Mouse (Mus musculus) olfactory bulb, adult 2 months (tissue): ENCODE measurements around the gene Rbm34. TPM values are rescaled to one million over a fixed set of nuclear protein-coding genes. Genes with fewer than 3 reads are reported as not detected.

Experiments used
- H3K27ac ChIP-seq: fragments of 200-500 bp; 2 replicates; pipeline ENCODE4 v1.5.1; 2012; ENCODE audit warnings: low read depth, low read length; ENCODE audit not compliant: insufficient read depth
- H3K4me1 ChIP-seq: fragments of 200-500 bp; 2 replicates; pipeline ENCODE4 v1.6.1; 2012; ENCODE audit warnings: low read length; ENCODE audit not compliant: control insufficient read depth, insufficient read depth
- H3K4me3 ChIP-seq: fragments of 200-500 bp; 2 replicates; pipeline ENCODE4 v1.5.1; 2012; ENCODE audit warnings: mild to moderate bottlenecking, low read depth, low read length, moderate library complexity; ENCODE audit not compliant: insufficient read depth
- CTCF ChIP-seq: fragments of 200-500 bp; IDR thresholded peaks from 2 replicates; pipeline ENCODE4 v1.5.1; 2012; ENCODE audit warnings: low read depth, mild to moderate bottlenecking, low read length, moderate library complexity; ENCODE audit not compliant: insufficient read depth
- POLR2A ChIP-seq: fragments of 200-500 bp; IDR thresholded peaks from 2 replicates; pipeline ENCODE4 v1.6.1; 2012; ENCODE audit warnings: mild to moderate bottlenecking, low read depth, low read length, moderate library complexity; ENCODE audit not compliant: insufficient read depth
- WGBS: fragments of 180-500 bp; shearing (Covaris S2); methylation state at CpG from one replicate; pipeline ENCODE4 v1.1.7; 2018; 5-methylcytosine and 5-hydroxymethylcytosine counted together
- polyA plus RNA-seq: library from polyadenylated mRNA; stranded (reverse); fragments of >200 nt; gene quantifications from 2 replicates; pipeline ENCODE4 v1.2.4, GENCODE M21; 2012; ENCODE audit warnings: low replicate concordance; ENCODE audit not compliant: missing spikeins, insufficient read depth, insufficient read length

Gene Rbm34
- polyA plus RNA-seq, 1 experiment: not detected

DNA sequence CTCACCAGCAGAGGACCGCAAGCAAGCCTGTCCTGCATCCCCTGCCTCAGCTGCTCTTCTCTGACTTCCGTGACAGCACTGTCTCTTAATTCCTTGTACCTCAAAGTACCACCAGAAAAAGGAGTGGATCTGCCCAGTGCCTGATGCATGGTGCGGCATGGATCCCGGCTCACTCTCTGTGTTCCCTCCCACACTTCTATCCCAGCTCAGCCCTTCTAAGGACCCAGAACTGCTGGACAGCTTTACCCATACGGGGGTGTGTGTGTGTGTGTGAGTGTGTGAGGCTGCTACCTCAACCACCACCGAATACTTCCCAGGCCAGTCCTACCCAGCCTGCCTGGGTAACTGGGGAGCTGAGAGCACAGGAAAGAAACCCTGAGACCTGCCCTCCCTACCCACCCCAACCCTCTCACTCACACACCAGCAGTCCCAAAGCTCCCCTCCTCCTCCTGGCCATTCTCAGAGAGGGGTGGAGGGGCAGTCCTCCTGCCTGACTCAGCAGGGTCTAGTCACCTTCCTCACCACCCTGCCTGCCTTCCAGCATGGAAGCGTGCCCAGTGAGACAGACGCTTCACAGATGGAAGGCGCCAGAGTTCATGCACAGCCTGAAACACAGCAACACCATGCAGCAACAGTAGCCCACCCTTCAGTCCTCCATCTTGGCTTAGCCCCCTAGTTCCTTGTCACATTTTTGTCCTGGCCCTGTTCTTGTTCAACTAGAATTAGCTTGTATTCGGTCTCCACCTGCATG is 41.9 kb downstream of the Rbm34 start:
- H3K4me1 ChIP-seq: 0 out of 2 replicates have a peak, but pooled peaks cover 2% of the 10 kb centered on the region
- no peak overlapping the region for H3K27ac ChIP-seq
- WGBS: 83% methylated on average over 10 of the region's 10 CpGs
- H3K4me3 ChIP-seq: no peak overlapping the region
- no peak for TF ChIP-seq CTCF
- TF ChIP-seq POLR2A: no peak

DNA sequence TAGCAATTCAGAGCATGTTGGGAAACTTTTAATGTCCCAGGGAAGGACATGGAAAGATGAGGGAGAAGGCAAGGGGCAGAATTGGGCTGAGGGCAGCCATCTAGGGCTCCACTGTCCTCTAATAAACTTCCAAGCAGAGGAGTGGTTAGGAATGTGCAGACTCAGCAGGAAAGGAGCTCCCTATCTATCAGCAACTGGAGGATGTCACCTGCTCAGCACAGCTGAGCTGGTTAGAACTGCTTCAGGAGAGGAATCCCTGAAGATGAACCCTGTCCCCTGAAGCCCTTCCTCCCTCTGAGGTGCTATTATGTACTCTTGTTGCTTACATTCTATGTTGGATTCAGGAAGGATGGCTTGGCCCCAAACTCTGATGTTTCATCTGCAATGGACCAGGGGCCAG is 42.8 kb downstream of the Rbm34 start:
- H3K4me1 ChIP-seq: 0 out of 2 replicates have a peak, but pooled peaks cover 2% of the 10 kb centered on the region

DNA sequence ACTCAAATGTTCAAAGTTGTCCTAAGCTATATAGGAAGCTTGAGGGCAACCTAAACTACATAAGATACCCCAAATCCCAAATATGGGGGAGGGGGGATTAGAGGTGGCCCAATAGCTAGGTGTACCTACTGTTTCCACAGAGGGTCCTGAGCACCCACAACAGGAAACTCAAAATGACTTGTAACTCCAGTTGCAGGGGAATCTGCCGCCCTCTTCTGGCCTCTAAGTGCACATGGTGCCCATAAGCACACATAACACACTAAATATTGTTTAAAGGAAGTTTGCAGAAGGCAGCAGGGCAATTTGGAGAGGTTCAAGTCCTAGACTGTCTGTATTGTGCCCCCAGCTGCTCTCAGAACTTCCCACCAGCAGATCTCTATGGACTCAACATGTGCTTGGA is 43.8 kb downstream of the Rbm34 start:
- WGBS: 39% methylated on average over 1 of the region's 1 CpGs

More for the DNA sequence above, 42.8 kb downstream of the Rbm34 start:
- H3K27ac ChIP-seq: no peak overlapping the region
- TF ChIP-seq CTCF (no peak), POLR2A (no peak)
- H3K4me3 ChIP-seq: no peak overlapping the region

DNA sequence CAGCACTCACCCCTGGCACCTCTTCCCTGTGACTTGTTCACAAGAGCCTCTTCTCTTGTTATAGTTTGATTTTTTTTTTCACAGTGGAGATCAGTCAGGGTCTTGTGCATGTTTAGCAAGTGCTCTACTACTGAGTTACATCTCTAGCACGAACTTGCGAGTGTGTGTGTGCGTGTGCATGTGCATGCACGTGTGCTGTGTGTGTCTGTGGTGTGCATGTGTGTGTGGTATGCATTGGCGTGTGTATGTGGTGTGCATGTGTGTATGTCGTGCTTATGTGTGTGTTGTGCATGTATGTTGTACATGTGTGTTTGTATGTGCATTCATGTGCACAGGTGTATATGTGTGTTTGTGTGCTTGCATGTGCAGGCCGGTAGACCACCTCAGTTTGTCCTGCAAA is 47.9 kb downstream of the Rbm34 start:
- WGBS: 94% methylated on average over 7 of the region's 7 CpGs
- H3K4me3 ChIP-seq: no peak overlapping the region
- H3K27ac ChIP-seq: no peak overlapping the region
- peaks cover 13% of the 10 kb centered on the region for H3K4me1 ChIP-seq
- no peak for TF ChIP-seq CTCF
- TF ChIP-seq POLR2A: no peak

More for the DNA sequence above, 43.8 kb downstream of the Rbm34 start:
- Histone ChIP-seq H3K27ac (no peak overlapping the region), H3K4me3 (no peak overlapping the region), H3K4me1 (0 out of 2 replicates have a peak, but pooled peaks cover 2% of the 10 kb centered on the region)
- no peak for TF ChIP-seq CTCF
- no peak for TF ChIP-seq POLR2A

DNA sequence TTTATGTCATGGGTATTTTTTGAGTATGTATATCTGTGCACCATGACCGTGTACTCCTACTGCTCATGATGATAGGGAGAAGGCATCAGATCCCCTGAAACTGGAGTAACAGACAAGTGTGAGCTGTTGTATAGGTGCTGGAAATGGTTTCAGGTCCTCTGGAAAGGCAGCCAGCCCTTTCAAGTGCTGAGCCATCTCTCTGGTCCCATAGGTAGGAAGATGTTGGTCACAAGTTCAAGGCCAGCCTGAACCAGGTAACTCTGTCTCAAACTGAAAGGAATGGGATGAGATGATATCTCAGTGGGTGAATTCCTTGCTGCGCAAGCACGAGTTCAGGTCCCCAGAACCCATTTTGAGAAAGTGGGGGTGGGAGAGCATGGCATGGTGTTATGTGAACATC is 49.4 kb downstream of the Rbm34 start:
- H3K27ac ChIP-seq: no peak overlapping the region
- 92% methylated on average over 3 of the region's 3 CpGs for WGBS
- no peak for TF ChIP-seq CTCF
- H3K4me1 ChIP-seq: peaks cover 13% of the 10 kb centered on the region
- no peak overlapping the region for H3K4me3 ChIP-seq

DNA sequence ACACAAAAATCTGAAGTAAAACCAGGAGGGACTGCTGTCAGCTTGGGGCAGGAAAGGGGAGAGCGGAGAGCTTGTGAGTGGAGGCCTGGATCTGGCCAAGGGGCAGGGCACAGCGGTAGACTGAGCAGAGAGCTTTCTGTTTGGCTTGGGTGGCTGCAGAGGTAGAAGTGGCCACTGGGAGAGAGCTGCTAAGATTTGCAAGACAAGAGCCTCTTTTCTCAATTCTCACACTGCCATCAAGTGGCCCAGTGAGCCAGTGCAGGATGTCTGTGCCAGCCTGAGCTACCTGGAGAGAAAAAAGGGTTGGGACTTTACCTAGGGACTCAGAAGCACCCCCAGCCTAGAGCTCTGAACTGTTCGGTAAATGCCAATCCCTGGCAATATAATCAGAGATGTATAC is 50.0 kb downstream of the Rbm34 start:
- H3K4me3 ChIP-seq: no peak overlapping the region
- H3K4me1 ChIP-seq: peaks cover 13% of the 10 kb centered on the region
- no peak overlapping the region for H3K27ac ChIP-seq
- WGBS: 12% methylated on average over 3 of the region's 3 CpGs
- TF ChIP-seq POLR2A (no peak), CTCF (peak; percentile 64)

DNA sequence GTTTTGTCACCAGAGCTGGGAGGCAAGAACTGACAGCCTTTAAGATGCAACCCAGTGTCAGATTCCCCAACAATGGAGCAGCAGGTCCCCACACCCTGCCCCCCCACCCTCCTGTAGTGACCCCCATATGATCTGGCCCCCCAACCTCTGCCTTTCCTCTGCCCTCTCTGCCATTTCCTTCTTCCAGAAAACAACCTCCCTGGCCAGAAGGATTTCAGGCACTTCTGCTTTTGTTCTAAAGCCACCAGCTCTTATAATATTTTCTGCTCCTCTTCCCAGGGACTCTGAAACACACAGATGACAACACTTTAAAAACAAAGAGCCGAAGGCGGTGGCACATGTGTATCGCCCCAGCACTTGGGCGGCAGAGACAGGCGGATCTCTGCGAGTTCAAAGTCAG is 50.5 kb downstream of the Rbm34 start:
- 79% methylated on average over 6 of the region's 6 CpGs for WGBS
- no peak for TF ChIP-seq POLR2A
- TF ChIP-seq CTCF: no peak
- Histone ChIP-seq H3K4me3 (no peak overlapping the region), H3K27ac (no peak overlapping the region), H3K4me1 (peaks cover 13% of the 10 kb centered on the region)

DNA sequence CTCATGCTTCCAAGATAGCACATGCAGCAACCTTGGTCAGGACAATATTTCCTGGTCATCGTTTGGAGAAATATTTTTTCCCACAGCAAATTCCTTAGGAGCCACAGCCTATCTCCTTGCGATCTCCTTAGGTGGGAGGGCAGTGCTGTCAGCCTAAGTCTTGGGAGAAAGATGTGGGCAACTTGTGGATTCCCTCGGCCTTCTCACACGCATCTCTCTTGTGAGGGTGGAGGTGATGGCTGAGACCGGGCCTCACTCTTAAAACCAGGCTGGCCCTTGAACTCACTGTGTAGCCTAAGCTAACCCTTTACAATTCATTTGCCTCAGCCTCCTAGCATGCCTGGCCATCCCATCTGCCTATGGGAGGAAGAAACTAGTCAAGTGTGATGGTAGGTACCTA is 51.2 kb downstream of the Rbm34 start:
- Histone ChIP-seq H3K4me1 (peaks cover 14% of the 10 kb centered on the region), H3K4me3 (no peak overlapping the region), H3K27ac (no peak overlapping the region)
- no peak for TF ChIP-seq CTCF
- TF ChIP-seq POLR2A: no peak
- WGBS: 92% methylated on average over 5 of the region's 5 CpGs

DNA sequence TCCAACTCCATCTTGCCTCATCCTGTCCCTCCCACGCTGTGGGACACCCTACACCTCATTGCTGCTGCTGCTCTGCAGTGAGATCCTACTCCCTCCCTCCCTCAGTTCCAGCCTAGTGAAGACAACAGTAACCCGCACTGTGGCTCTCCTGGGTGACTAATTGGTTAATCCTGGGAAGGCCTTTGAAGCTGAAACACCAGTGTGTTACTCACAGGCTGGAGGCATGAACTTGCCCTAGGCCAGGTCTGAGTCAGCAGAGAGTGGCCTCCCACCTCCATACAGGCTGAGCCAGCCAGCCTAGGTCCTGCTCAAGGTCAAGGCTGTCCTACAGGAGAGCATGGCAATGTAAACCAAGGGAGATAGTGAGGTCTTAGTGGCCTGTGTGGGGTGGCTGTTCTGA is 51.6 kb downstream of the Rbm34 start:
- Histone ChIP-seq H3K4me3 (no peak overlapping the region), H3K27ac (no peak overlapping the region), H3K4me1 (peaks cover 15% of the 10 kb centered on the region)
- WGBS: 72% methylated on average over 2 of the region's 2 CpGs
- no peak for TF ChIP-seq CTCF
- no peak for TF ChIP-seq POLR2A

DNA sequence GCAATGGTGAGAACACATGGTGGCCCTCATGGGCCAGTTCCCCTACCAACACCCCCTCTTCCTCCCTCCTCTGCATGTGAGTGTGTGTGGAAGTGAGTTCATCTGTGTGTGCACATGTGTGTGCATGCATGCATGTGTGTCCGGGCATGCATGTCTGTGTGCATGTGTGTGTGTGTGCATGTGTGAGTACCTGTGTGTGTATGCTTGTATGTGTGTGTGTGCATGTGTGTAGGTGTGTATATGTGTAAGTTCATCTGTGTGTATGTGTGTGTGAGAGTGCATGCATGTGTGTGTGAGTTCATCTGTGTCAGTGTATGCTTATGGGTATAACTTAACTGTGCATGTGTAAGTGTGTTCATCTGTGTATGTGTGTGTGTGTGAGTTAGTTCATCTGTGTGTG is 52.5 kb downstream of the Rbm34 start:
- no peak overlapping the region for H3K4me3 ChIP-seq
- H3K27ac ChIP-seq: no peak overlapping the region
- peaks cover 21% of the 10 kb centered on the region for H3K4me1 ChIP-seq
- TF ChIP-seq CTCF (no peak), POLR2A (no peak)
- WGBS: 97% methylated on average over 1 of the region's 1 CpGs
